9 mouse cellular contexts compared by ENCODE assay signal in the genomic region with DNA sequence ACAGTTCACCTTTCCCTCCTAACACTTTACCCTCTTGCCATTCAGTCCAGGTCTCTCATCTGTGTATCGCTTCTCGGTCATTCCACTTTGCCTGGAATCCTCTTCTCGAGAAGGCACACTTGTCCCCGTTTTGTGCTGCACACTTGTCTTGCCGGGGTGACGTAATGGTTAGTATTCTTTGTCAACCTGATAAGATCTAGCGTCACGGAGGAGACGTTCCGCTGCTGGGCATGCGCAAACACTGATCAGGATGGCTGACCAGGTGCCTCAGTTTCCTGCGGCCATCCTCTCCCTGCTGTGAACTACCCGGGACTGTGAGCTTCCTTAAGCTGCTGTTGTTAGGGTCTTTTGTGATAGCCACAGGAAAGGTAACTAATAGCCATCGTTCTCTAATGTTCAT. TPM values are rescaled to one million over a fixed set of nuclear protein-coding genes. Genes with fewer than 3 reads are reported as not detected.
DNase-seq lines count a peak whose midpoint lies in the region; ATAC-seq lines count a peak whose summit lies in the region.
"Had no signal": no experiment of that assay in that cellular context is flagged by ENCODE, and none has a peak within 500 bp of the region (broad histone marks: within the 10 kb centered on the region; RNA-seq: fewer than 3 reads in every experiment).

No protein-coding gene starts in this region.

- 39% methylated on average over 14 of the region's 14 CpGs for WGBS in liver, embryonic 11.5 days

- H3K4me3 ChIP-seq in liver, embryonic 11.5 days (ENCODE audit: low read depth, low read length) = no peak overlapping the region
- H3K4me3 ChIP-seq: embryonic facial prominence, embryonic 13.5 days had no signal

- no peaks in the 10 kb centered on the region for H3K36me3 ChIP-seq in liver, embryonic 11.5 days (ENCODE audit: control insufficient read depth, insufficient read depth, low read length)
- H3K36me3 ChIP-seq: embryonic facial prominence, embryonic 13.5 days had no signal

- no peak overlapping the region for H3K9ac ChIP-seq in liver, embryonic 11.5 days (ENCODE audit: low read depth, low read length)
- H3K9ac ChIP-seq: embryonic facial prominence, embryonic 13.5 days had no signal

- no peak for DNase-seq in liver, embryonic 11.5 days (ENCODE audit: low spot score)
- DNase-seq in liver (no peak), ZHBTc4 (ENCODE audit: low read depth, low spot score) (peak; percentile 46)
- peak; percentile 72 for DNase-seq in induced T-regulatory cell, adult 2 months (ENCODE audit: low read depth)
- DNase-seq in lung, postnatal 36 days = peak; percentile 33
- no peak for DNase-seq in cerebellum, adult 8-10 months
- no peak for DNase-seq in adrenal gland, adult (ENCODE audit: inconsistent age in 2 of 2, low spot score in 1 of 2)

- H3K4me1 ChIP-seq in liver, embryonic 11.5 days (replicated peaks; ENCODE audit: control insufficient read depth, insufficient read depth, low read length) = no peaks in the 10 kb centered on the region

- H3K4me2 ChIP-seq in liver, embryonic 11.5 days = peak overlapping the region; percentile 52
- H3K4me2 ChIP-seq: embryonic facial prominence, embryonic 13.5 days had no signal

- H3K9me3 ChIP-seq in liver, embryonic 11.5 days (ENCODE audit: control insufficient read depth, low read length) = no peaks in the 10 kb centered on the region
- H3K9me3 ChIP-seq: embryonic facial prominence, embryonic 13.5 days had no signal

- peaks cover 4% of the 10 kb centered on the region; the same call in 1 of the 2 replicates for H3K27me3 ChIP-seq in liver, embryonic 11.5 days (replicated peaks; ENCODE audit: control insufficient read depth, insufficient read depth, low read length)

- no peak overlapping the region for H3K27ac ChIP-seq in liver, embryonic 11.5 days (ENCODE audit: low read depth, low read length)
- H3K27ac ChIP-seq: embryonic facial prominence, embryonic 13.5 days; kidney, postnatal 0 days had no signal

- no peak for ATAC-seq in liver, embryonic 11.5 days (replicated peaks; ENCODE audit: low FRiP score)

RNA-seq across cellular contexts. Expression of gene Cdca7, which starts 17.1 kb away (rescaled TPM):
- polyA plus RNA-seq in liver, embryonic 11.5 days (2014; fragmentation: Nextera tagmentation; extraction: Ambion mirVana) = 156 and 165 TPM in 2 replicates

Comparison
In these comparisons a context has a peak if more than half of its experiments do, and no peak if none do; other contexts are left out.
1. DNase-seq: peak in ZHBTc4 (single experiment), induced T-regulatory cell, adult 2 months (single experiment) and lung, postnatal 36 days (single experiment); none in liver, embryonic 11.5 days (single experiment), liver (single experiment), cerebellum, adult 8-10 months (single experiment) and adrenal gland, adult (0 of 2).